Mouse (Mus musculus): ENCODE results near the gene Iqcg.

DNA sequence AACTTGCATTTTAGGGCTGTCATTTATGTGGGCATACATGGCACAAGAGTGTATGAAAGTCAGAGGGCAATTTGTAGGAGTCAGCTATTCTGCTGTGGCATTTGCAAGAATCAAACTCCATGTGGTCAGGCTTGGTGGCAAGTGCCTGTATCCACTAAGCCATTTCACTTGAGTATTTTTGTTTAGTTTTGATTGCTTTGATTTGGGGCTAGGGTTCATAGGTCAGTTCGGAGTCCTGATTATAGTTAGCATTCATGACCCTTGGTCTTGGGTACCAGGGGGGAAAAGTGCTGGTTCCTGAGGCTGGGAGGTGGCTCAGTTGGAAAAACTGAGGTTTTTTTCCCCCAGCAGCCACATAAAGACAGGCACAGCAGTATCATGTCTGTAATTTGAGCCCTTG, 3.5 kb upstream of the Iqcg start:
- TF ChIP-seq CTCF (conservative IDR thresholded peaks at IDR 0.05; ENCODE audit: low read length) = no peak
- no peak for TF ChIP-seq NANOG (IDR thresholded peaks at IDR 0.05; ENCODE audit: borderline replicate concordance, low read length)
- TF ChIP-seq POU5F1 (IDR thresholded peaks at IDR 0.05; ENCODE audit: borderline replicate concordance, low read length) = no peak
